Mouse (Mus musculus) brain, embryonic 18.5 days (tissue): ENCODE measurements around the gene Nipal1.

Experiments
- DNase-seq: peaks from one replicate; pipeline ENCODE4 v3.0.0-alpha.2; 2012; ENCODE audit warnings: low read depth, low spot score

Nipal1 gene

DNA sequence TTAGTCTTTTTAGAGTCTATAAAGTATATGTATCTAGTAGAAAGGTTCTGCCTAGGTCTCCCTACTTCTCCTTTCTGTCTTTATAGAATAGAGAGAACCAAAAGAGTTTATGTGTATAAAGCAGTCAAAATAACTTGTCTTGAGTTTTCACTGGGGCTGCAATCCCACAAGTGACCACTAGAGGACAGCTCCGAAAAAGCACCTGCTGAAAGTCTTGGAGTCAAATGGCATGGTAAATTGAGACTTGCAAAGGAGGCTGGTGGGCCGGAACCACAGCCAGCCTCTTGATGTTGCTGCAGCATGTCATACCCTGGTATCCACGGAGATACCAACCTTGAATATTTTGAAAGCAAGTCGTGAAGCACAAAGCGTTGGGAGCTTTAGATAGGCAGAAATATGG lies 17.7 kb downstream of the Nipal1 start:
- no peak for DNase-seq

DNA sequence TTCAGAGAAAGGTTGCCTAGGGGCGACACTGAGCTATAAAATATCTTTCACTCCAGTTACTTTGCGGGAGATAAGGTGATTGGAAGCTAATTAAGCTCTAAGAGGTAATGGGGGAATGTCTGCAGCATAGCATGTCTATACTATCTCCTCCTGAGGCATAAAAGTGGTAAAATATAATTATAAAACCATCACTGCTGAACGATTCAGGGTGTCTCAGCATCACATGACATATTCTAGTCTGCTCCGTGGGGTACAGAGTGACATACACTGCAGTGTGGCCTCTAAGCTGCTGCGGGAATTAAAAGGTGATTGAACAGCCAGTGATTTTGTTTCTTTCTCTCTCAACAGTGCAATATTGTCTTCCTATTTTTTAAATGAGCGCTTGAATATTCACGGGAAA lies 18.8 kb downstream of the Nipal1 start:
- DNase-seq, result no peak

DNA sequence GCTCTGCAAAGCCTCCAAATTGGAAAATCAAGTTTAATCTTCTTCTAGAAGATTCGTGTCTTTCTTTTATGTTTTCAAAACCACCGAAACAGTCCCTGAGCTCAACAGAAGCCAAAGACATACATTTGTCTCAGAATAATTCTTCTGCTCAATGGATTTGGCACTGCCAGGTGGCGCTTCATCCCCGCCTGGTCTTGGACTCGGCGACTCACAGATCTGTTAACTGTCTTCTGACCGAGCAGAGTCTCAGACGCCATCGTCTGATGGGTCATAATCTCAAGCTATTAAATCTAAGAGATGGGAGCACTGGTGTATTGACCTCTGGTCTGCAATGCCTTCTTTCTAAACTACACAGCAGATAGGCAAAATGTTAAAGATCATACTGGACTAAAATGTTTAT lies 20.8 kb downstream of the Nipal1 start:
- DNase-seq, result no peak

DNA sequence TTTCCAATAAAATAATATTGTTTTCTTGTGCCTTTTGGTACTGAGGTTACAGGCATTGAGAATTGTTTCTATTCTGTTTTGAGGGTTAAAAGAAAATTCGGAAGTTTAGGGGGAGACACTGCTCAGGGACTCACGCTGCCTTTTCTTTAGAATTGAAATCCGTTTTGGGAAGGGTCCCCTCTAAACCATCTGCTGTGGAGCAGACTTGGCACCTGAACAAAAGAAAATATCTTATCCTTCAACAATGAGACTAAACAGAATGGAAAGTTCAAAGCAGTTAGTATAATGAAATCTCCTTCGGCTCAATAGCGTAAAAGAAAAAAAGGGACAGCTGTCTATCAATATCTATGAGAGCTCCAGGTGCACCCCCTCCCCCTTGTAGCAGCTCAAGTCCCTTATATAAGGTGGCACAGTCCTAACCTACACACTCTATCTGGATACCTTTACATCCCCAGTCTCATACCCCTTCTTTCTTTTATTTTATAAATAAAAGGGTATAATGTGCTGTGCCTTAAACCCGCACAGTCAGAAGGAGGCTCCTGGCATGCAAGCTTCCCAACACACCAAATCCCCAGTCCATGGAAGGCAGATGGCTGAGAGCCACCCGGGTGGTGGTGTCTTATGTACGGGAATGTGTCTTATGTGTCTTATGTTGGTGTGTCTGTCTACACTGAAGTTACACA lies 23.6 kb downstream of the Nipal1 start:
- DNase-seq, result no peak

DNA sequence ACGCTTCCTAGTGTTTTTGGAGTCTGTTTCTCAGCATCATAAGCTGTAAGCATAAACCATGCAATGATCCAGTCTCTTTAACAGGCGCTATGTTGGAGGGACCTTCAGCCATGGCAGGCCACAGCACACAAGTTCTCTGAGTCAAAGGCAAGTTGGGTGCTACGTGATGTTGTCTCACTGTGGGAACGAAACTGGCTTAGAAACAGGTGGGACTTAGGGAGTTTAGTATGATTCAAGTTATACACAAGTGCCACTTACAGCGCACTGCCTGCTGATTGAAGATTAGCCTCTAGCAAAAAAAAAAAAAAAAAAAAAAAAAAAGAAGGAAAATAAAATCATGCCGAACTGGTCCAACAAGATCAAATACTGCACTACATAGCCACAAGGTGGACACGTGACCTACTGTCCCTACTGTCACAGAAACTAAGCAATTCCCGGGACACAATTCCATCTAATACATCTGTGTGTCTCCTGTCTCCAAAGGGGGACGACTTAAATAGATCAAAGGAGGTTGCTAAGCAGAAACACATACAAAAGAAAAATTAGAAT lies 27.5 kb downstream of the Nipal1 start:
- DNase-seq, result no peak

DNA sequence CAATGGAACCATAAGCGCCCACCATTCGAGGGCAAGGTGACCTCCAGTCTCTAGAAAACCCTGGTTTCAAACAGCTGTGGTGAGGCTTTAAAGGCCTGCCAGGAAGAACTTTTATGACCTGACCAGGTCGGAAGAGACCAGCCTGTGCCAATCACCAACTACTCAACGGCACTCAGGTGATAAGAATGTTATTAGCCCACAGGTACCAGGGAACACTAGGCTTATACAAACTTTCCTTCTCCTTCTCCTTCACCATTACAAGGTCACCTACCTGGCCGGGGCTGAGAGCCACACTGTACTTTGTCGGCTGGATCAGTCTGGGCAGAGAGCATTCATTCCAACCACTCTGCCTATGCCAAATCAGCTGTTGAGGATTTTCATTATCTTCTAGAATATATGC lies 33.9 kb downstream of the Nipal1 start:
- DNase-seq, result no peak

DNA sequence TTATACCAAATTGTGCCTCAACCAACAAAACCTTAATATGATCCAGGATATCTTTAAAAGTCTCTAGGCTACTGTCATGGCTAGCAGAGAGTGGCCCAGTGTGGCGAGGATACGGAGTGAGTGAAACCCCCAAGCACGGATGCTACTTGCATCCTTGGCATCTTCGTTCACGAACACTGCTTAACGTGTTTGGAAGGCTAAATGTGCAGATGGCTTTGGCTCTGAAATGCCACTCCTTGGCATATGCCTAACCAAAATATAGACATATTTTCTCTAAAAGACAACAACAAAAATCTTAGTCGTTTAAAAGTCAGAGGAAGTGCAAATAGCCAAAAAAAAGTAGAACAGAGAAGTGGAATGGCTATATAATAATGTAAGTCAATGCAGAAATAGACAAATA lies 42.0 kb downstream of the Nipal1 start:
- DNase-seq, result no peak

DNA sequence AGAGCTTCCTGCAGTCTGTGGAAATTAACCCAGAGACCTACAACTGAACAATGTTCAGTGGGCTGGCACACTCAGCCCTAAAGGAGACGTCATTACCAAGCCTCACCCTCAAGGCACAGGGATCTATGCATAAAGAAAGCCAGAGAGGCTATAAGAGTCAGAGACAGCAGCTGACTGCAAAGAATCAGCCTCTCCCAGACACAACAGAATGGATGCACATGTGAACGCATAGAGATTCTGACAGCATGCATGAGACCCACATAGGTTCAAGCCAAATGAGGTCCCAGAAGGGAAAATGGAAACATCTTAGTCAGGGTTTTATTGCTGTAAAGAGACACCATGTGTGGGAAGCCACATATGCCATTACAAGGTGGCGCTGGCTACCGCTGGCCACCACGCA lies 42.9 kb downstream of the Nipal1 start:
- DNase-seq, result no peak

DNA sequence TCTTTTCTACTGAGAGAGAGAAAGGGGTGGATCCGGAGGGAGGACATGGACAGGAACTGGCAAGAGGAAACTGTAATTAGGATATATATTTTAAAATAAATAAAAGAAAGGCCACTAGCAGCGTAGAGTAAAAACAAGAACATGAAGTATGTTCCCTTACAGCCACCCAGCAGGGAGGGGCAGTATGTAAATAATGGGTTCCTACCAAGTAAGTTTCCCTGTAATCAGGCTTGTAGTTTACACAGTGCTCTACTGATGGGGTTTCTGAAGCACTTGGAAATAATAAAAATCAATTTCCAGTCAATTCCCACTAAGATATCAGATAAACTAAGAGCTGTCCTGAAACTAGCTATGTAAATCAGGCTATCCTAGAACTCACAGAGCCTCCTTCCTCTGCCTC lies 47.1 kb downstream of the Nipal1 start:
- no peak for DNase-seq

DNA sequence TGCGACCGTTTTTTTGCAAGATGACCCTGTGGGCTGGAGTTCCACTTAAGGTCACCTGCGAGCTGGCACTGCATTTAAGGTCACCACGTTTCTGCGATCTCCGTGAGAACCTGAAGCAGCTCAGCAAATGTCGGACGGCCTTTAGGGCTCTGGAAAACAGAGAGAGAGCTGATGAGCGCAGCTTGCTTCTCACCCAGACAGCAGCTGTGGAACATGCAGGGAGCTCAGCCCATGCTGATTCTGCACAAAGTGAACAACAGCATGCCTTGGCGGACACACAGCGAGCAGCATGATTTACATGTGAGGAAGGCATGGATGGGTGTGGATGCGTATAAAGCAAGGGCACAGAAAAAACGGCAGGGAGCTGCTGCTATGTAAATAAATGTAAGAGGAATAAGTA lies 48.9 kb downstream of the Nipal1 start:
- no peak for DNase-seq

DNA sequence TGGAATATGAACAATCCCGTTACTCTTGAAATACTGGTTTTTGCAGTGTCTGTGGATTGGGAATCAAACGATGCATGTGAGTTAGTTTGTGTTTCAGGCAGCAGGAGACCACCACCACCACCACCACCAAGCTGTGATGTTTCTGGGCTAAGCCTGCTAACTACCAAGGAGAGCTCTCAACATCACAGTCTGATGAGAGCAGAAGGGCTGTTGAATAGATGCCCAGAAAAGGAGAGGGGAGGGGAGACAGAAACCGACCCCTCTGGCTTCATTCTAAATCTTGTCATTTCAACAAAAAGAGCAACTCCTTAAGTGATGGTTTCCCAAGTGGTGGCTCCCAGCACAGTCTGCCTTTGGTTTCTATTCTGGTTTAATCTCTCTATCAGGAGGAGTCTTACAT lies 50.7 kb downstream of the Nipal1 start:
- DNase-seq, result peak; percentile 64

DNA sequence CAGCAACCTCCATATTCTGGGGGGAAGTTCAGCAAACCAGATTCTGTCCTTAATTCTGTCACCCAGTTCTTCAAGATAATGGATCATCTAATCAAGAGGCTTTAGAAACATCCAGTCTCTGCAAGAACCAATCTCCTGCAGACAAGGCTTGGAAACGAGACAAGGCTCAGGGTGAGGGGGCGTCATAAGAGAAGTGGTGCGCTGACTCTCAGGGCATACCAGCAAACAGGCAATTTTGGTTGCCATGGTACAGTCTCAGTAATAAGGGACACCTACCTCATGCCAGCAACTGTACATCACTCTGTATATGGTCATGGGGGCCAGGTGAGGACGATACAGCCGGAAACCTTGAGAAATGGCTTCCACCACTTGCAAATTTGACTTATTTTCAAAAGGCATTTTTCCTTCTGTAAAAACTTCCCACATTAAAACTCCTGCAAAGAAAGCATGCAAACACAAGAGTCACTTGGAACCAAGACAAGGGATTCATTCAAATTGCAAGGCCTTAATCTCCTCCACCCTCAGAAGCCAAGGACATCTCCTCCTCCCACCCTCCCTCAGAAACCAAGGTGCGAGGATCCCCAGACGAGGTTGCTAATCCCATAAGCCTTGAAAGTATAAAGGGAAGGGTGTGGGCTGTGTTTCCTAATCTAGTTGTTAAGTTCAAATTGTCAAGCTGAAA lies 51.4 kb downstream of the Nipal1 start:
- no peak for DNase-seq

DNA sequence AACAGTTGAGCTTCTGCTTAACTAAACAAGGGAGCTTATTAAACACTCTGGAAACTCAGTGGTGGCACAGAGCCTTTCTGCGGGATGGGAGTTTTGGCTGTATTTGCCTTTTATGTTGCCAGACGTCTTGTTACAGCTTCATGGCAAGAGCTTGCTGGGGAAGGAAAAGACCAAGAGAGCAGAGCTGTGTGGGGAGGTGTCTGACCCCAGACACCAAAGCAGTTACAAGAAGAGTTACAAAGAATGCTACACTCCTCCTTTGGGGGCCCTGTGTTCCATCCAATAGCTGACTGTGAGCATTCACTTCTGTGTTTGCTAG lies 51.9 kb downstream of the Nipal1 start:
- DNase-seq, result no peak

DNA sequence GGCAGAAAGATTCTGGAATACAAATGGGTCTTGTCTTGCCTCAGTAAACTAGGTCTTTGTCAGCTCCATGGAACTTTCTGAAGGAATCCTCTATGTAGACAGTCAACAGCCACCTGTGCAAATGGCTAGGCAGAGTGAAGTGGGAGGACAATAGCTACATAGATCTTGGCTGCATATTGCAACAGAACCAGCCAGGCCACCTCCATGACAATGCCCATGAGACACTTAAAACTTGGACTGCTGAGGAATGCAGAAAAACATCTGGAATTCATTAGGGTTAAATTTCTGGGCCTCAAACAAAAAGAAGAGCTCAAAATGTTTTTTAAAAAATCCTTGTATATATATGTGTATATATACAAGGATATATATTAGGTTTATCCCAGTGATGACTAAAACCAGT lies 54.6 kb downstream of the Nipal1 start:
- DNase-seq, result no peak

DNA sequence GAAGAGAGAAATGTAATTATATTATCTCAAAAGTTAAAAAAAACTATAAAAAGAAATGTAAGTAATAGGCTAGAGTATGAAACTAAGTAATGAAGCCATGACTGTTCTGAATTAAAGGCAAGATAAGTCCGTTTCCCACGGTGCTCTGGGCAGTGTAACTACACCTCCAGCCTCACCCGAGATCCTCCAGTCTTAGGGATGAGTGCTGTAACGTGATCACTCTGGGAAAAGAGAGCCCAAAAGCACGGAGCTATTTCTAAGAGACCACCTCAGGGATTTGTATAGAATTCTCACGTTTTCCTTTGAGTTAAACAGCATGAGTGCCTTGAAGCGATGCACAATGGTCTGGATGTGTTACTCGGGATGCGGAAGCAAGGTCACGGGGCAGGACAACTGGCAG lies 58.5 kb downstream of the Nipal1 start:
- no peak for DNase-seq

DNA sequence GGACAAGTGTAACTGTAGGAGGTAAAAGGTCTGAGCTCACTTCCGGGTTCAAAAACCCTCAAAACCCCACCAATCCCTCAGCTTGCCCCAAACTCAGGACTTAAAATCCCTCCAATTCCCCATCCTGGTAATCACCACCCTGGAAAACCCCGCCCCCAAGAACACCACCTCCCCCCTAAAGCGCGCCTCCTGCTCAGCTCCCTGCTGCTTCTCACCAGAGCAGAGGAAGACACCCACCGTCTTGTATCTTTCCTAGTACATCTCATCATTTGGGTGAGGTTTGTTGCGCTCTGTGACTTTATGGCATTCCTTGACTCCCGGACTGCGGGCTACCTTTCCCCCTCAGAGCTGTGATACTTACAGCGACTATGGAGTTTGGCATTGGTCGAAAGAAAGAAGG lies 59.1 kb downstream of the Nipal1 start:
- DNase-seq, result no peak

DNA sequence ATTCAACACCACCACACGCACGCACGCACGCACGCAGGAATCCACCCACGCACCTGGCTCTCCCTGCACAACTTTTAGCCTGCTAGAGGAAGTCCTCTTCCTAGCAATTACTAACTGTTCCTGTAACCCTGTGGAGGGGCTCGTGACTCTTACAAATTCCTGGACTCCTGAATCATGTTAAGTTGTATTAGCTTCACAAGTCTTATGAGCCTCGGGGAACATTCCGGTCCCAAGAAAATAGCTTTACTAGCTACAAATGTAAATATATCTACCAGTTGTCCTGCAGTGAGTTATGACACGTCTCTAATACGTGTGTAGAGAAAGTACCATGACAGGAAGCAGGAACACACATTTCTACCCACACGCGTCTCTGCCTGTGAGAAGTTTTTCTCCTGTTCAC lies 61.9 kb downstream of the Nipal1 start:
- DNase-seq, result no peak

DNA sequence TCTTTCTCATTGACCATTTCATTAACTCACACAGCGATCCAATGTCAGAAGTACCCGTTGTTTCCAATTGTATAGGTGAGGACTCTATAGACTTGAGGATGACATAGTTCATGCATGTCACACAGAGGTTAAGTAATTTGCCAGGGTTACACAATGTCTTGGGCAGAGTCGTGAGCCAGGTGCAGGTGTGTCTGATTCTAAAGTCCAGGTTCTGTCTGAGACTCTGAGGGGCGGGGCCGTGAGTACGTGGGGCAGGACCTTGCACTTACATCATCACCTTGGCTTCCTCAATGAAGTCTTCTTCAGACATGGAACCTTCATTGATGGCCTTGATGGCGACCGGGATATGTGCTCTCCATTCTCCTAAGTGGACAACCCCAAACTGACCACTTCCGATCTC lies 62.4 kb downstream of the Nipal1 start:
- no peak for DNase-seq

DNA sequence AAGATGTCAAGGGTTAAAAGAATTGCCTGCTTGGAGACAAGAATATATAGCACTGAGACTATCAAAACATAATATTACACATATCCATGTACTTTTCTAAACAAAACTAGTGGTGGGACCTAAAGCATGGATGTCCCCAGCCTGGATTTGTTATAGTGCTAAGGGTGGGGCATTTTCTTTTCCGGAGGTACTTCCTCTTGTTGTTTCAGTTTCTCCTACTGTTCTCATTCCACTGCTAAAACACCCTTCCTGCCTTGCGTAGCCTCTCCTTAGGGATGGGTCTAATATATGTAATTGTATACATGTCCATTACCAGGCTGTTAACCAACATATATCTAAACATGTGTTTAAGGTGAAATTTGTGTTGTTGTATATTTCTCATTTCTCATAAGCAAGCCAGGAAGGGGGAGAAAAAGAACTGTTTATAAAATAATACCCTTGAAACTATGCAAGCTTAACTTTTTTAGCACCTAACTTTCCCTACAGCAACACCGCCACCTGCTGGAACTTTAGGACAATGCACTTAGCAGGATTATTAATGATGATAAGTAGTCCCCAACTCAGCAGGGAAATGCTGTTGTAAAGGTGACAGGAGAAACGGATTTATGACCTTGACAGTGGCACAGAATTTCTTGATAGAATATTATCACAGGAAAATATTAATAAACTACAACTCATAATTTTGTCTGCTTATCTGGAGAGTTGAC lies 63.1 kb downstream of the Nipal1 start:
- no peak for DNase-seq

DNA sequence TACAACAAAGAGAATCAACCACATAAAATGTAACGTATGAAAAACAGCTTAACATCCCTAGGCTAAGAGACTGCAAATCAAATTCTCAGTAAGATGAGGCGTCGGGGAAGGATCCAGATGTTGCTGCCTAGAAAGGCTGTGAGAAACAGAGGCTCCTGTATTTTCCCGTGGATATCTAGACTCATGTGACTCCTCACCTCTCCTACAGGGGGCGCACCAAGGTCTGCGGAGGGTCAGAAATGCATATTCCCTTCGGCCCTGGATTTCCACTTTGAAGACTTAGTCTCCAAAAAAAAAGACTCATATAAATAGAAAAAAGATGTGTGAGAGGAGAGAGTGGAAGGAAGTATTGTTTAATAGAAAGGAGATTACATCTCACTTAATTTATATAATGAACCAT lies 73.0 kb downstream of the Nipal1 start:
- no peak for DNase-seq
